Mouse (Mus musculus): ENCODE data around the gene Dusp5.

Dusp5 gene

DNA sequence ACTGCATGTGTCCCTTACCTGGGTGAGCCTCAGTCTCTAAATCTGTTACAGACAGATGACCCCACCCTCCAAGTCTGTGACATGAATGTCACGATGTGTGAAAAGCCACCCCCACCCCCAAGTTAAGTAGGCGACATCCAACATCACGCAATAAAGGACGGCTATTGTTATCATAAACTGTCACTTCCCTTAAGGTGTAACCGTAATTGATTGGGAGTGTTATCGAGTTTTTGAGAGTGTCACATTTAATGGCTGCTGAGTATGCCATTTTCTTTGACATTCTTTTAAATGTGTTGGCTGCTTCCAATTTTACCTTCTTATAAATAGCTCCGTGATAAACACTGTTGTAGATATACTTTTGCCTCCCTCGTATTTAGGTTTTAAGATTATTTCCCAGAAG lies 9.4 kb upstream of the Dusp5 start:
- DNase-seq = no peak

DNA sequence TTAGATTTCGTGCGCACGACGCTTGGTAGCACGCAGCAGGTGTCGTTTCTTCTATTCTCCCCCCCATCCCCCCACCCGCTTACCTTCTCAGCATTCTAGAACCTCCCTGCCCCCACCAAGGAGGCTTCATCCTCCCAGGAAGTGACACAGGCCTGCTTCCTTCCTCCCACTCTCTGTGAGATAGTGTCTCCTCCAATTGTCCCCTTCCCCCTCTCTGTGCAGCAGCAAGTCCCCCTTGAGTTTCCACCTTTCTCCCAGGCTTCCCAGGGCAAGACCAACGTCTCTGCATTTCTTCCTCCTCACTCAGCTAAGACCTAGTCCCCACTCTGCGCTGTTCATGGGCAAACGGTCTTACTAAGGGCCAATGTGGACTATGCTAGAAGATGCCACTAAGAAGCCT lies 8.9 kb upstream of the Dusp5 start:
- DNase-seq = no peak

DNA sequence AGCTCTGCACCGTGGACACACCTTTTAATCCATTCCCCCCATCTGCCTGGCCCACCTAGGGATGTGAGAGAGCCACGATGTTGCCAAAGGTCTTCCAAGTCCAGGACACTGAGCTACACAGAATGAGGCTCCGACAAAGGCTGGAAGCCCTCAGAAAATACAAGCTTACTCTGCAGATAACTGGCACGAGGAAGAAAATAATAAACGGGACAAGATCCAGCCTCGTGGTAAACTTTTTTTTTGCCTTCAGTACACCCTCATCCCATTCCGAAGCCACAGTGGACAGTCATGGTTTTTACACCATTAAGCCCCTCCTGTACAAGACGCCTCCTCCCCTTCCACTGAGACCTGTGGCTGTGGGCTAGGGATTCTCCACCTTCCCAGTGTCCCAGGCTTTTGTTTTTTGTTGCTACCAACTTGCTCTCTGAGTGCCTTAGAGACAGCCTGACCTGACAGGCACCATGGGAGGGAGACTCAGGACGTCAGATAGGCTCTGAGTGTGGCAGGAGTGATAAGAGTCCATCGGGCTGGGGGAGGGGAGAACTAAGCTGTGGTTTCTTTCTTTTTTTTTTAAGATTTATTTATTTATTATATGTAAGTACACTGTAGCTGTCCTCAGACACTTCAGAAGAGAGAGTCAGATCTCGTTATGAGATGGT lies 7.6 kb upstream of the Dusp5 start:
- no peak for DNase-seq

DNA sequence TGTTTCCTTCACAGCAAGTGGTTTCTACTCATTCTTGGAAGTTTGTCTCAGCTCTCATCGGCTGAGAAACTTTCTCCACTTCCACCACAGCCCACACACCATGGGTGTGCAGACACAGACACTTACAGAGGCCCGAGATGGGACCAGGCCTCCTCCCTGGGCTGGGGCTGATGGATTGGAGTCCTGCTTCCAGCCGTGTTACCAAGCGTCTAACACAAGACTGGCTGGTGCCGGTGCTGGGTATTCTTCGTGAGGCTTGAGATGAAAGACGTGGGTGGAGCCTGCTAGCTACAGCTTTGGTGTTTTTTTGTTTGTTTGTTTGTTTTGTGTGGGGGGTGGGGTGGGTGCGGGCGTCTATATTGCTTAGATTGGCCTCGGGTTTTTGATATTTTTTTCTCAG lies 1.4 kb upstream of the Dusp5 start:
- no peak for DNase-seq

DNA sequence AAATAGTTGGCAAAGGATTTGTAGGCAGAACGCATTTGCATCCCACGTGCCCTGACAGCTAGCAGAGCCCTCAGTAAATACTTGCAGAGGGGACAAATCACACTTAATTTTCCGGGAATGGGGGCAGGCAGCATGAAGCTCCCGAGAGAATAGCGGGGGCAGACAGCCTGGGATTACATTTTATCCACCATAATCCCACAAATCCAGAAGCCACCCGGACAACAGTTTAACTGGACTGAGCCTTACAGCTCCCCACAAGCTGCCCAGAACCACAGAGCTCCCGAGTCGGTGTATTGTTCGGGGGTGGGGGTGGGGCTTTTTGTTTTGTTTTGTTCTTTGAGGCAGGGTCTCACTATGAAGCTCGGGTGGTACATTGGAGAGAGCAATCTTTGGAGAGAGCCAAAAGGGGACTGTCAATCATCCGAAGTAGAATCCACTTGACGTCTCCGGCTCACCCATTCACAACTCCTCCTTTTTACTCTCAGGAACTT lies 733 bp upstream of the Dusp5 start:
- DNase-seq = no peak

DNA sequence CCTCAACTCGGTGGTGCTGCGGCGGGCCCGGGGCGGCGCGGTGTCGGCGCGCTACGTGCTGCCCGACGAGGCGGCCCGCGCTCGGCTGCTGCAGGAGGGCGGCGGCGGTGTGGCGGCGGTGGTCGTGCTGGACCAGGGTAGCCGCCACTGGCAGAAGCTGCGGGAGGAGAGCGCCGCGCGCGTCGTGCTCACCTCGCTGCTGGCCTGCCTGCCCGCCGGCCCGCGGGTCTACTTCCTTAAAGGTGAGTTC lies 471 bp downstream of the Dusp5 start:
- no peak for DNase-seq

DNA sequence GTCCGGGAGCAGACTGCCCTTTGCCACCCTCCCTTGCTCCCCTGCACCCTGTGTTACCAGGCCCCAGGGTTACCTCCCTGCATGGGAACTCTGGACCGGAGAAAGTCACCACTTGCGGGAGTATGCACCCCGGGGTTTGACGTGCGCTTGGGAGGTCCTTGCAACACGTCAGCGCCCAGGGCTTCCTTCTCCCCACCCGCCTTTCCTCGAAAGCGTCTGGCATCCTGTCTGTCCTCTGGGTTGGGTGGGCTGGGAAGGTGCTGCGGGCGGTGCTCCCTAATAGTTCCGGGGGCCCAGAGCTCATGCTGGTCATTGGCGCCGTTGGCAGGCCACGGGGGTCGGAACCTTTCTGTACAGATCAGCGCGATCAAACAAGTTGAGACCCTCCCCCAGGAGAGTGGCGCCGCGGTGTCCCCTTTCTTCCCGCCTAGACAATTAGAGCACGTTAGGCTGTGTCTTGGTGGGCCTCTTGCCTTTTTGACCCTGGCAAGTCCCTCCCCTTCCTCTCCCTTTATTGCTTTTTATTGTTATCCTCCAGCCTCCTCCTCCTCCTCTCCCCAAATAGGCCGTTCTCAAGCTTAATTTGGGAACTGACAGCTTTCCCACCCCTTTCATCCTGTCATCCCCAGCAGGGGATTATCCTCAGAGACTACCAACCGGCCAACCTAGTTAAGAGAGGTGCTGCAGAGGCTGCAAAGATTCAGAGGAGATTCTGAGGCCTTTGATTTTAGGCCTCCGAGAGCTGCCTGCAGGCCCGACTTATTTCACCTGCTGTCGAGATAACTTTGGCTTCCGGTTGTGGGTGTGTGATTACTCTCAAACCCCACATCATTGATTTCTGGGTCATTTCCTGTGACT lies 1.0 kb downstream of the Dusp5 start:
- peak; percentile 58 for DNase-seq

DNA sequence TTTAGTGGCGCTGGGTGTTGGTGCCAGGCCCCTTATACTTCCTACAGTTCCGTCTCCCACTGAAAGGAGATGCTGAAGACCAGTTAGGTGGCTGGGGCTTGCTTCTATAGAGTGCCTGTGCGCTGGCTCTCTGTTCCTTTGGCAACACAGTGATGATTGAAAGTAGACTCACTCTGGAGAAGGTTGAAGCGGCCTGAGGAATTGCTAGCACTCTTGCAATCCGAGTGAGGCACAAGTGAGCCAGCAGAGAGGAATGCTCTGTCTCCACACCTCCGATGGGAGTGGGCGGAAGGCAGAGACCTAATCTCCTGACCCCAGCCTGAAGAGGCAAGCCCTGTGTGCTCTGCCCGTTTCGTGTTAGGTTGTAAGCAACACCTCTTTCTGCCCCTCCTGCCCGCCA lies 2.5 kb downstream of the Dusp5 start:
- DNase-seq = no peak

DNA sequence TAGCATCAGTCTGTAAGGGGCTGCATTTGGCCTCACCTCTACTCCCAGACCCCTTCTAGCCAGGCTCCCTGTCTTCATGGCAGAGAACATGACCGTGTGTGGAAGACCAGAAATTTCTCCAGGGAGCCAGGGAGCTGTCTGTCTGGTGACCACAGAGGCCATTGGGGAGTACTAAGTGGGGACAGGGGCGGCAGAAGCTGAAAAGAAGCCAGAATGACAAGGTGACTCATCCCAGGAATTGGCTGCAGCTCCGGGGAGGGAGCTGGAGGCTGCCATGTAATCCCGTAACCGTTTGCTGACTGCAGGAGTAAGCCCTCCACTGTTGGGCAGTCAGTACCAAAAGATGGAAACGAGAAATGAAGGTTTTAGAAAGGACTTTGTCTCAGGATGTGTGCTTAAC lies 3.1 kb downstream of the Dusp5 start:
- peak; percentile 66 for DNase-seq

DNA sequence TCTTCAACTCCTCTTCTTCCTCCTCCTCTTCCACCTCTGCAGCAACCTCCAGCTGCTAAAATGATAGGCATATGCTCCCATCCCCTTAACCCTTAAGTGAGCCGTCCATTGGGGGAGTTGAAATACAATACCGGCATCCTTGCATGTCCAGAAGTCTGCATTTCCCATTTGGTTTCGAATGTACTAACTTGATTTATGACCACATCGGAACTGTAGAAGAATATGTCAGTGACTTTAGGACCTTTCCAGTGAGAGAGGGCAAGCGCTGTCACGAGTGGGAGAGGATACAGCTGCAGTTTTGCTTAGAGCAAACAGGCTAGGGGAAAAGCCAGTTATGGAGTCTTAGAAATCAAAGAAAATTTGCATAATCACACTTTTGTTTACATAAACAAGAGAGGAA lies 3.8 kb downstream of the Dusp5 start:
- DNase-seq = no peak

DNA sequence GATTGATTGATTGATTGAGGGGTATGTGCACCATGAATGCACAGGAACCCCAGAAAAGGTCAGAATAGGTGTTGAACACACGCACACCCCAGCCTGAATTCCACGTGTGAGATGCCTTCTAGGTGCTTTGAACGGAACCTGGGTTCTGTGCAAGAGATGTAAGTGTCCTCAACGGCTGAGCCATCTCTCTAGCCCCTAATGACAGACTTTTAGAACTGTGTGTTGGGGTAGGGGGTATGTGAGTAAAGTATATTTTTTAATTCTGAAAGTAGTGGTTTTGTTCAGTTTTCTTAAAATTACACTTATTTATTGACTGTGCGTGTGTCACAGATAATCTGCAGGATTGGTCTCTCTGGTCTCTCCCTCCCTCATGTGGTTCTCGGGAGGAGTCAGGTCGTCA lies 4.3 kb downstream of the Dusp5 start:
- DNase-seq = no peak

DNA sequence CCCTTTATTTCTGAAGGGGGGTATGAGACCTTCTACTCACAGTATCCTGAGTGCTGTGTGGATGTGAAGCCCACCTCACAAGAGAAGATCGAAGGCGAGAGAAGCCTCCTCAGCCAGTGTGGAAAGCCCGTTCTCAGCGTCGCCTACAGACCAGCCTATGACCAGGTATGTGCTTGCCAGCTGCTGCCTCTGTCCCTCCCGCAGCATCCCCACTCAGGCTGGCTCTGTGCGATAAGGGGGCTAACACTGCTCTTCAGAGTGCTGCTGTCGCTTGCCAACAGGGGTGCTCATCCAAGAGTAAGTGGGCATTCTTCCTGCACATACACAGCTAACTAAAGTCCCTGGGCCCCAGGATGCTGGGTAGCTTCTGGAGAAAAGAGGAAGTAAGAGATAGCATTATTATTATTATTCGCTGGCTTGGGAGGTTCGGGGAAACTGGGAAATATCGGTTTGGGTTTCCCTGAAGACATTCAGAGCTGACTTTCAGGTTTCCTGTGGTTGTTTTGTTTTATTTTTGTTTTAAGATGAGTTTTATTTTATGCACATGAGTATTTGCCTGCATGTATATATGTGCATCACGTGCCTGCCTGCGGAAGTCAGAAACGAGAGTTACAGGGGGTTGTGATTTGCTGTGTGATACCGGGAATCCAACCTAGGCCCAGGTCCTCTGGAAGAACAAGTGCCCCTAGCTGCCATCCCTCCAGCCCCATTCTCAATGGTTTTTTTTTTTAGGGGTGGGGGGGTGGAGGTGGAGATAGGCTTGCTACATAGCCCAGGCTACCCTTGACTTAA lies 5.1 kb downstream of the Dusp5 start:
- no peak for DNase-seq

DNA sequence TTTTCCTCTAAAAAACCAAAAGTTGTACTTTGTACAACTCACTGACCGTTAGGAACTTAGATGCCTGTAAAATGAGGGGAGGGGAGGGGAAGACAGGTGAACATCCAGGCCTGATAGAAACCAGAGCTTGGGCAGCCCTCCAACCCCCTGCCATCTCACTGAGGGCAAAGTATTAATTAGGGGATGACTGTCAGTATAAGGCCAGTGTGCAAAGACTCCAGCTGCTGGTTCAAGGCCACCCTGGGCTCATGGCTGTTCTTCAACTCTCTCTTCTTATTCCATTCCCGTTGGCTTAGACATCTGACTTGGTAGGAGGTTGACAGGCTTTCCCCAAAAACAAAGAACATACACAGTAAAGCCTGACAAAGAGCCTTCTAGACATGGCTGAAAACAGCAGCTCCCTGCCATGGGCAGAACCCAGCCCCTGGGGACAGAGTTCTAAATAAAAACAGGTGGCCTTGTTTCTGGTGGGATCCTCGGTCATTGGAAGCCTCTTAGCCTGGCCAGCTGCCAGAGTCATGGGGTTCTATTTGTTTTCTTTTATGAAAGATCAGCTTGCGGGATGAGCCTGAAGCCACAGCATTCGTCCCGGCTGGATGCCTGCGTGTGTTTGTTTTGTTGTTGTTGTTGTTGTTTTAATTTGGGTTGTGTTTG lies 6.0 kb downstream of the Dusp5 start:
- DNase-seq = no peak

DNA sequence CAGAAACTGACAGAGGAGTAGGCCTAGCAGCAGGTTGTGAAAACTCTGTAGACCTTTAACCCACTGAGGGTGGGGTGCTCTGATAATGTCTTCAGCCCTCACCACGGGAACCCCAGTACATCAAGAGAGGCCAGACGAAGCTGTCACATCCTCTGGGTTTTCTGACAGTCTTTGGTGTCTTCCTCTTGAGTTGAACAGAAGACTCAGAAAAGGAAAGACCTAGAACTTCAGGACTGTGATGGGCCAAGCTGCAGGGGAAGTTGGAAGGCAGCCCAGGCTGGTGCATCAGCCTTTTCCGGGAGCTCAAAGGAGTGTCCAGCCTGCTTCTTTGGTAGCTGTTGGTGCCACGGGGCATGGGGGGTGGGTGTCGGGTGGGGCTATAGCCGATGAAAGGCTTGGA lies 6.5 kb downstream of the Dusp5 start:
- DNase-seq = no peak

DNA sequence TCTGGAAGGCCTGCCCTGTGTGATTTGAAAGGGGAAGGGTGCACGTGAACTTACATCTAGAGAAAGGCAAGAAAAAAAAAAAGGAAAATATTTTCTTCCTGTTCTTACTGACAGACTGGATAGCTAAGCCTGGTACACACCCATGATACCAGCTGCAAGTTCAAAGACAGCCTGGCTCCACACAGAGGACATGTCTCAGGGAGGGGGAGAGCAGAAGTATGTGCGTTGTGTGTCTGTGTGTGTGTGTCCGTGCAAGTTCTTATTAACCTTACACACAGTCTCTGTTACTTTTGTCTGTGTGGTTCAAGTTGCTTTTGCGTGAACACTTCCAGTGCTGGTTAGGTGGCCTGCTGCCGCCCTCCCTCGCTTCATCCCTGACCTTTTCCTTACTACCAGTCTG lies 7.3 kb downstream of the Dusp5 start:
- no peak for DNase-seq

DNA sequence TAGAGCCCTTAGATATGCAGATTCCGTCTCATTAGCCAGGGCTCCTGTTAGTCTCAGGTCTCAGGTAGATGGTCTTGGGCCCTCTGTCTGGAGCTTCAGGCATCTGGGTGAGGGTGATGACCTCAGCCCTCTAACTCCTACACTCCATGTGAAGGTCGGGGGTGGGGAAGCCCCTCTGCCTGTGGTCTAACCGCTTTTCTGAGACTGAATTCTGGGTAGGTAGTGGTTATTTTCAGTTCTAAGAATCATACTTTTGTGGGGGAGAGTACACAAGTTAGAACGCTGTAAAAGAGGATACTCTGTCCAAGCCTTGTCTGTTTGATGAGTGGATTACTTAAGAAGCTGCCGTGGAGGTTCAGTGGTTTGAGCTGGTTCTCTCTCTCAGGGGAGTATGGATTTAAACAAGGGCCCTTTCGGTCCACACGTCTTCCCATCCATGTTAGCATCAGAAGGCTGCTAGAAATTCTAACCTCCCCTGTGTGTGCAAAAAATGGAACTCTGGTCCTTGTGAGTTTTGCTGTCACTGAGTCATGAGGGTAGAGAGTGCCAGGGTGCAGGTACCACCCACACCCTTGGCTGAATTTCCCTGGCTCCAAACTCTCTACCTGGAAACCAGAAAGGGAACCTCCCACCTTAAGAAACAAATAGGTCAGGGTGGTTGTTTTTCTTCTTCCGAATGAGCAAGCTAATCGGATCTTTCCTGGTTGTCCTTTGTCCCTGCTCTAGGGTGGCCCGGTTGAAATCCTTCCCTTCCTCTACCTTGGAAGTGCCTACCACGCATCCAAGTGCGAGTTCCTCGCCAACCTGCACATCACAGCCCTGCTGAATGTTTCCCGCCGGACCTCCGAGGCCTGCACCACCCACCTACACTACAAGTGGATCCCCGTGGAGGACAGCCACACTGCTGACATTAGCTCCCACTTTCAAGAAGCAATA lies 8.1 kb downstream of the Dusp5 start:
- peak; percentile 46 for DNase-seq

DNA sequence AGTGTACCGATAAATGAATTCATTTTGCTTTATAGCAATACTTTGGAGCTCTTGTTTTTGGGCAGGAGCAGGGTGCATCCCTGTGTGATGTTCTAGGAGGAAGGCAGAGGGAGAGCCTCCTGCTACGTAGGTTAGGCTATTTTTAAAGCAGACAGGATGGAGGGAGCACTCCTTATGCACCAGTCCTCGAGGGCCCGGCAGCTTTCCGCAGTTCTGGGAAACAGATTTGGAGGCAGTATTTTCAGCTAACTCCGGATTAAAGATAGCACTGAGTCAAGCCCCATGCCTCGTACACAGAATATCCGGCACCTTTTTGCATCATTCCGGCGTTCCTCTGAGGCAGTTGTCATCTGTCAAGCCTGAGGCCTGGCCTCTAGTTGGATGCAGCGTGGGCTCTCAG lies 9.1 kb downstream of the Dusp5 start:
- DNase-seq = no peak

DNA sequence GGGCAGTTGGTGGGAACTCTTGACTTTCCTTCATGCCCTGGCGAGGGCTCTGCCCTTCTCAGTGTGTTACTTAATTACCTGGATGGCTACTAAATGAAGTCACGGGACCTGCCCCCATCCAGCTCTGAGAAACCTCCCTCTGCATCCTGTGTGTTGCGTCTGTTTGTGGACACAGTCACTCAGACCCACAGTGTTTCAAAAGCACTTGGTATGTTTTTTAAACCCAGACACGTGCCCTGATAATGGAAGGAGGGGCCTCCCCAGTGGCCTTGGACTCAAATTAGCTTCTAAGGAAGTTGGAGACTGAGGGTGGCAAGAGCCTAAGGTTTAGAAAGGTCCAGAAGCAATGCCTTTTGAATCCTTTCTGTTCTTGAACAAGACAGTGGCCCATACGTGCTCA lies 9.9 kb downstream of the Dusp5 start:
- no peak for DNase-seq

DNA sequence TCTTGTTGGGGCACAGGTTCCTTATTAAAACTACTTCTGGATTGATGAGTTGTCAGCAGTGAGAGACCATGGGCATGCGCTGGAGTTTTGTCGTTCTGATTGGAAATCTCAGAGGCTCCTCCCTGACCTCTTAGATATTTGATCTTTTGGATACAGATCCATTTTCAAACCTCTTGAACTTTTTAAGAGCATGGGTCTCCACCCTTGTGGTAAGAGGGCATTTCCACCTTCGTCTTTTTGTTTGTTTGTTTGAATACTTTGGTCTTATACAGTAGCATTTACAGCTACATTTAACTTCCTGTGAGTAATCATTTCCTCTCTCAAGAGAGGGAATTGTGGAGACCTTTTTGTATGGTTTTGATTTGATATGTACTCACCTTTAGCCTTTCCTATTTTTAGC lies 10.4 kb downstream of the Dusp5 start:
- DNase-seq = no peak

DNA sequence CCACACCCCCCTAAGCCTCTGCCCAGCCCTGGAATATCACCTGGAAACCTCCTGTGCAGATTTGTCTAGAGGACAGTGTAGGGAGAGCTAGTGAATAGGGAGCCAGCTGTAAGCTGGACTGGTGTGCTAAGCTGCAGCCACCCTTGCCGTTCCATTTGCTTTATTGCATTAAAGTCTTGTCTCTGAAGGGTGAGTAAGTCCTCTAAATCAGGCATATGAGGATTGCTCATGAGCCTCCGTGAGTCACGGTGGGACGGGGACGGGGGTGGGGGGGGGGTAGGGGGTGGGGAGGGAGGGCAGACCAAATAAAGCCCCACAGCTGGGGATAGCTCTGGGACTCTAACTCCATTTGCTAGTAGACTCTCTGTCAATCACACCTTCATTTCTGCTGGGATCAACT lies 14.7 kb downstream of the Dusp5 start:
- no peak for DNase-seq

DNA sequence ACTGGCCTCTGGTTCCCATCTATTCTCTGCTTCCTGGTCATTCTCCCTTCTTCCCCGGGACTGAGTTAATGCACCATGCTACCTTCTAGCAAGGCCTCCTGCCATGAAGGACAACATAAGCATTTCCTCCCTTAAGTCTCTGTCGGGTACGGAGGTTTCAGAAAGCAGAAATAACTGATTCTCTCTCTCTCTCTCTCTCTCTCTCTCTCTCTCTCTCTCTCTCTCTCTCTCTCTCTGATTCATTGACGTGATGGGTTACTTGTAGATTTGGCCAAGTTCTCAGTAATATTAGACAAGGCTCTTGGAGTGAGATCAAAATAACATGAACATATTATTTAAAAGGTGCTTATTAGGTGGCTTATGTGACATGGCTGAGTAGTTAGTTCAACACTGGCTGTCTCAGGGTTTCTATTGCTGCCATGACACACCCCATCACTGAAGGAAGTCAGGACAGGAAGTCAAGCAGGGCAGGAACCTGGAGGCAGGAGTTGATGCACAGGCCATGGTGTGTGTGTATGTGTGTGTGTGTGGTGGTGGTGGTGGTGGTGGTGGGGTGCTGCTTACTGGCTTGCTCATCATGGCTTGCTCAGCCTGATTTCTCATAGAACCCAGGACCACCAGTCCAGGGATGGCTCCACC lies 16.1 kb downstream of the Dusp5 start:
- DNase-seq = no peak

DNA sequence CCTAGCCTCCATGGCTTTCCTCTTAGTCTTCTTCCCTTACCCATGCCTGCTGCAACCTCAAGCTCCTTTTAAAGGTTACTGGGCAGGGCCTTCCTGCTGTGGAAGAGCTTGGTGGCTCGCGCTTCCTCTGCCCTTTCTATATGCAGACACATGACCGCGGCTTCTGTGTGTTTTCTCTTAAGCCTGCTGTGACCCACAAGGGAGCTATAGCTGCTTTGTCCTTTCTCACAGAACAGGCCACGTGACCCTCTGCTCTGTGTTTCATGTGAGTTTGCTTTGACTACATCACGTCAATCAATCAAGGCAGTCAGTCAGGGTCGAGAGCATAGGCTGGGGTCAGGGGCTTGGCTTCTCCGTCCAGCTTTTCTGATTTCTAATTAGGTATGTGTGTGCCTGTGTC lies 18.7 kb downstream of the Dusp5 start:
- no peak for DNase-seq

Measured in cerebellum, adult 11 months (tissue).